Mouse (Mus musculus) heart, embryonic 15.5 days (tissue): ENCODE data around the gene Plekhj1. TPM values are rescaled to one million over a fixed set of nuclear protein-coding genes. Genes with fewer than 3 reads are reported as not detected.

Source experiments
- ATAC-seq: fragments of 200-750 bp; cut with Nextera tagmentation; replicated peaks from 2 replicates; pipeline ENCODE4 v1.8.0; 2017; ENCODE audit warnings: low read depth, moderate TSS enrichment; ENCODE audit not compliant: insufficient number of reproducible peaks, insufficient read depth, low FRiP score
- H3K27ac ChIP-seq: fragments of 300-500 bp; sonication (generic); 2 replicates; pipeline ENCODE4 v1.5.1; 2015; ENCODE audit warnings: mild to moderate bottlenecking, inconsistent platforms
- H3K27me3 ChIP-seq: fragments of 300-500 bp; sonication (generic); 2 replicates; pipeline ENCODE4 v1.6.1; 2015; ENCODE audit warnings: inconsistent platforms
- H3K36me3 ChIP-seq: fragments of 300-500 bp; sonication (generic); 2 replicates; pipeline ENCODE4 v1.6.1; 2015; ENCODE audit warnings: mild to moderate bottlenecking, inconsistent platforms
- H3K4me1 ChIP-seq: fragments of 300-500 bp; sonication (generic); replicated peaks from 2 replicates; pipeline ENCODE4 v1.6.1; 2015; ENCODE audit warnings: inconsistent platforms
- H3K4me2 ChIP-seq: fragments of 300-500 bp; sonication (generic); 2 replicates; pipeline ENCODE4 v1.6.1; 2015; ENCODE audit warnings: inconsistent platforms, mild to moderate bottlenecking, moderate library complexity
- H3K4me3 ChIP-seq: fragments of 300-500 bp; sonication (generic); 2 replicates; pipeline ENCODE4 v1.5.1; 2015; ENCODE audit warnings: mild to moderate bottlenecking, inconsistent platforms
- H3K9ac ChIP-seq: fragments of 300-500 bp; sonication (generic); 2 replicates; pipeline ENCODE4 v1.6.1; 2015; ENCODE audit warnings: mild to moderate bottlenecking, inconsistent platforms
- H3K9me3 ChIP-seq: fragments of 300-500 bp; sonication (generic); replicated peaks from 2 replicates; pipeline ENCODE4 v1.6.1; 2016; ENCODE audit warnings: inconsistent platforms
- WGBS: fragments of 180-500 bp; shearing (Covaris S2); methylation state at CpG from one replicate; pipeline ENCODE4 v1.1.7; 2015; ENCODE audit warnings: mixed read lengths; 5-methylcytosine and 5-hydroxymethylcytosine counted together
- polyA plus RNA-seq: library from polyadenylated mRNA; unstranded; fragments of >200 nt; fragmentation: Nextera tagmentation; extraction: Ambion mirVana; gene quantifications from 2 replicates; pipeline ENCODE4 v1.2.1, GENCODE M21; 2015

Plekhj1 gene
- polyA plus RNA-seq, 1 experiment from 2014 or later, result 65.2 TPM

GRCm38 (mm10) chr10:80812391-80813041 lies 14.1 kb upstream of the Plekhj1 start:
- H3K27ac ChIP-seq, result no peak overlapping the region
- H3K4me3 ChIP-seq, result no peak overlapping the region
- H3K9ac ChIP-seq, result no peak overlapping the region
- H3K4me2 ChIP-seq, result no peak overlapping the region
- ATAC-seq, result no peak
- H3K4me1 ChIP-seq, result peaks cover 35% of the 10 kb centered on the region
- H3K36me3 ChIP-seq, result no peaks in the 10 kb centered on the region
- H3K27me3 ChIP-seq, result peaks cover 5% of the 10 kb centered on the region; the same call in 1 of the 2 replicates
- no peaks in the 10 kb centered on the region for H3K9me3 ChIP-seq
- 29% methylated on average over 5 of the region's 5 CpGs for WGBS

DNA sequence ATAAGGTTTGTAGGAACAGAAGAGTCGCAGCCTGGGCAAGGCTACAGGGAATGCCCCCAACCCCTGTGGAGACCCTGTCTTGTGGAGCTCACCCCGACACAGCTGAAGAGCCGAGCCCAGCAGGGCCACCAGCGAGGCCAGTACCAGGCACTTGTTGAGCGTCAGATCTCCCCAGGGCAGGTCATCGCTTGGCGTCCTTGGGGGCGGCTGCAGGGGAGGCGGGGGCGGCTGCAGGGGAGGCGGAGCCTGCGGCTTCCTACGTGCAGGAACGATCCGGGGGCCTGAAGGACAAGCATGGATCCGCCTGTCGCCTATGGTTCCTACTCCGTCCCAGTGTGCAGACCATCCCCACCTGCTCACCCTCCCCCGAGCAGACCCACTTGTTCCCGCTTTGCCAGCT lies 11.7 kb upstream of the Plekhj1 start:
- Histone ChIP-seq H3K9ac (peak overlapping the region; percentile 25; the same call in 1 of the 2 replicates), H3K36me3 (no peaks in the 10 kb centered on the region), H3K9me3 (no peaks in the 10 kb centered on the region), H3K4me3 (peak overlapping the region; percentile 30), H3K27me3 (peaks cover 5% of the 10 kb centered on the region; the same call in 1 of the 2 replicates), H3K27ac (peak overlapping the region; percentile 8; the same call in 1 of the 2 replicates), H3K4me2 (peak overlapping the region; percentile 58), H3K4me1 (peaks cover 54% of the 10 kb centered on the region)
- 6% methylated on average over 20 of the region's 20 CpGs for WGBS
- 0 out of 2 replicates have a peak, but pooled peaks have one; percentile 10 for ATAC-seq

DNA sequence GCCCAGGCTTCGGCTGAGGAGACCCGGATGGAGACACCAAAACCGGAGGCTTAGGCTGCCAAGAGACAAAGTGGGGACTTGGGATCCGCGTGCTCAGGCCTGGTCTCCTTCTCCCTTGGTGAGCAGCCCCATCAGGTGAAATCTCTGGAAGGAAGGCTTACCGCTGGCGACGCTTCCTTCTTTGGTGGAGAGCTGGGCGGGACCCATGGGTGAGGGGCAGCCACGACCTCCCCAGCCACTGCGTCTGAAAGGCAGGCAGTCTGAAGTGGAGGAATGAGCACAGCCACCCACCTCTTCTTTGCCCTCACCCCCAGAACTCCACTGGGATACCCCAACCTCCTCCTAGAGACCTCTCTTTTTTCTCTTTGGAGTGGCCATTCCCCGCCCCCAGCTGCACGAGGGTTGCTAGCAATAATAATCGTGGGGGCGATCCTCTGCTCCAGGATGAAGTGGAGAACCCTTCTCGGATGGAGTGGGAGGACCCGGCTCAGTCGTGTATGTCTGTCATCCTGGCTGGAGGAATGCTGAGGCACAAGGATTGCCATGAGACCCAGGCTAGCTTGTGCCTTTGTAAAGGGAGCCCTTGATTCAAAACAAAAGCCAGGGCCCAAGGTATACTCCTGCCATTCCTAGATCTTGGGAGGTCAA lies 10.7 kb upstream of the Plekhj1 start:
- Histone ChIP-seq H3K9me3 (no peaks in the 10 kb centered on the region), H3K4me2 (peak overlapping the region; percentile 93), H3K4me3 (peak overlapping the region; percentile 32), H3K9ac (peak overlapping the region; percentile 53), H3K4me1 (peaks cover 63% of the 10 kb centered on the region), H3K27ac (peak overlapping the region; percentile 19; the same call in 1 of the 2 replicates), H3K27me3 (peaks cover 5% of the 10 kb centered on the region; the same call in 1 of the 2 replicates), H3K36me3 (peaks cover 5% of the 10 kb centered on the region)
- ATAC-seq, result no peak
- WGBS, result 9% methylated on average over 18 of the region's 18 CpGs

- Histone ChIP-seq H3K4me1 (peaks cover 63% of the 10 kb centered on the region), H3K9ac (peak overlapping the region; percentile 53), H3K27ac (peak overlapping the region; percentile 86; the same call in 1 of the 2 replicates), H3K27me3 (peaks cover 5% of the 10 kb centered on the region; the same call in 1 of the 2 replicates), H3K36me3 (peaks cover 13% of the 10 kb centered on the region), H3K4me2 (peak overlapping the region; percentile 93), H3K4me3 (peak overlapping the region; percentile 32), H3K9me3 (no peaks in the 10 kb centered on the region)
- ATAC-seq, result no peak
- 20% methylated on average over 40 of the region's 40 CpGs for WGBS
Measured at GRCm38 (mm10) chr10:80808099-80808984, 9.9 kb upstream of the Plekhj1 start.

DNA sequence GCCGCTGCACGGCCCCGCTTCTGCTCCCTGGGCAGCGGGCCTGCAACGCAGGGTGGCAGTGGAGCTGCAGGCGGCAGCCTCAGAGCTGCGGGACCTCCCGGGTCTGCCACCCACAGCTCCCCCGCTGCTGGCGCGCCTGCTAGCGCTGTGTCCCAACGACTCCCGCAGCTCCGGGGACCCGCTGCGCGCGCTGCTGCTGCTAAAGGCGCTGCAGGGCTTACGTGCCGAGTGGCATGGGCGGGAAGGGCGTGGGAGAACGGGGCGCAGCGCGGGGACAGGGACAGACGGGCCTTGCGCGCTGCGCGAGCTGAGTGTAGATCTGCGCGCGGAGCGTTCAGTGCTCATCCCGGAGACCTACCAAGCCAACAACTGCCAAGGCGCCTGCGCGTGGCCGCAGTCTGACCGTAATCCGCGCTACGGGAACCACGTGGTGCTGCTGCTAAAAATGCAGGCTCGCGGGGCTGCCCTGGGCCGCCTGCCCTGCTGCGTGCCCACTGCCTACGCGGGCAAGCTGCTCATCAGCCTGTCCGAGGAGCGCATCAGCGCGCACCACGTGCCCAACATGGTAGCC lies 8.7 kb upstream of the Plekhj1 start:
- peaks cover 56% of the 10 kb centered on the region for H3K4me1 ChIP-seq
- H3K36me3 ChIP-seq, result peaks cover 25% of the 10 kb centered on the region
- no peaks in the 10 kb centered on the region for H3K9me3 ChIP-seq
- peak overlapping the region; percentile 86 for H3K27ac ChIP-seq
- peak overlapping the region; percentile 54 for H3K4me3 ChIP-seq
- peak overlapping the region; percentile 60 for H3K9ac ChIP-seq
- H3K27me3 ChIP-seq, result peaks cover 5% of the 10 kb centered on the region; the same call in 1 of the 2 replicates
- WGBS, result 1% methylated on average over 58 of the region's 58 CpGs
- ATAC-seq, result peak; percentile 76
- H3K4me2 ChIP-seq, result peak overlapping the region; percentile 93

GRCm38 (mm10) chr10:80806341-80807056 lies 8.1 kb upstream of the Plekhj1 start:
- Histone ChIP-seq H3K9me3 (no peaks in the 10 kb centered on the region), H3K27ac (peak overlapping the region; percentile 86), H3K36me3 (peaks cover 31% of the 10 kb centered on the region), H3K4me2 (peak overlapping the region; percentile 93), H3K4me3 (peak overlapping the region; percentile 54), H3K27me3 (peaks cover 5% of the 10 kb centered on the region; the same call in 1 of the 2 replicates), H3K9ac (peak overlapping the region; percentile 60), H3K4me1 (peaks cover 55% of the 10 kb centered on the region)
- no peak for ATAC-seq
- WGBS, result 48% methylated on average over 34 of the region's 34 CpGs

- Histone ChIP-seq H3K9ac (no peak overlapping the region), H3K4me1 (peaks cover 58% of the 10 kb centered on the region), H3K27ac (no peak overlapping the region), H3K4me3 (no peak overlapping the region), H3K9me3 (no peaks in the 10 kb centered on the region), H3K4me2 (no peak overlapping the region), H3K27me3 (peaks cover 5% of the 10 kb centered on the region; the same call in 1 of the 2 replicates), H3K36me3 (peaks cover 36% of the 10 kb centered on the region)
- WGBS, result 20% methylated on average over 3 of the region's 3 CpGs
- ATAC-seq, result 0 out of 2 replicates have a peak, but pooled peaks have one; percentile 9
Measured at GRCm38 (mm10) chr10:80805925-80806324, 7.5 kb upstream of the Plekhj1 start.

DNA sequence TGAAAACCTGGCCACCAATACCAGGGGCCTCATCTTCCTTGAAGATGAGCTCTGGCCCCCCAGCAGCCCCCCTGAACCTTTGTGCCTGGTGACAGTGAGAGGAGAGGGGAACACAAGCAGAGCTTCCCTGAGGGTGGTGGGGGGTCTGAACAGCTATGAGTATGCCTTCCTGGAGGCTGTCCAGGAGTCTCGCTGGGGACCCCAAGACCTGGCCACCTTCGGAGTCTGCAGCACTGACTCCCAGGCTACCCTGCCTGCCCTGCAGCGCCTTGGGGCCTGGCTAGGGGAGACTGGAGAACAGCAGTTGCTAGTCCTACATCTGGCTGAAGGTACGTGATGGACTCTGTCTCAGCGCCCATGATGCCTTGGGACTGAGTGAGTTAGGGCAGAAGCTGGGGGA lies 6.9 kb upstream of the Plekhj1 start:
- no peak overlapping the region for H3K4me3 ChIP-seq
- H3K4me1 ChIP-seq, result peaks cover 62% of the 10 kb centered on the region
- peaks cover 36% of the 10 kb centered on the region for H3K36me3 ChIP-seq
- 0 out of 2 replicates have a peak overlapping the region, but pooled peaks have one; percentile 22 for H3K27ac ChIP-seq
- peak overlapping the region; percentile 11; the same call in 1 of the 2 replicates for H3K9ac ChIP-seq
- peaks cover 5% of the 10 kb centered on the region; the same call in 1 of the 2 replicates for H3K27me3 ChIP-seq
- no peak overlapping the region for H3K4me2 ChIP-seq
- H3K9me3 ChIP-seq, result no peaks in the 10 kb centered on the region
- no peak for ATAC-seq
- 79% methylated on average over 5 of the region's 5 CpGs for WGBS

DNA sequence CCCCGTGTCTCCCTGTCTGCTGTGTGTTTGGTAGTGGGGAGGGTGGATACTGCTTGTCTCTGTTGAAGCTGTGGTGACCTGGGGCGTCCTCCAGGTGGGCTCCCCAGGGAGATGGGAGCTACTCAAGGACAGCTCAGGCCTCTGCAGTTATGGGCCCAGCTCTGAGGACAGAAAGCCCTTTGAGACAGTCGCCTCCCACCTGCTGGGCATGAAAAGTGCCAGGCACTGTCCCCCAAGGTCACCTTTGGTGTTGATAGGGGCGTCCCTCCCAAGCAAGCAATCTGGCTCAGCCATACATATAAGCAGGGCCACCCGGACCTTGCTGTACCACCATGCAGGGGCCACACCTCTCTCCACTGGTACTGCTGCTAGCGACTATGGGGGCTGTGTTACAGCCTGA lies 6.5 kb upstream of the Plekhj1 start, which contains the start of gene Amh:
Gene Amh, plus strand, starts transcription at position 328 of the 400 bp plus-strand sequence.
- peaks cover 5% of the 10 kb centered on the region; the same call in 1 of the 2 replicates for H3K27me3 ChIP-seq
- peaks cover 62% of the 10 kb centered on the region for H3K4me1 ChIP-seq
- H3K4me2 ChIP-seq, result no peak within 1 kb of the TSS
- H3K36me3 ChIP-seq, result peaks cover 36% of the 10 kb centered on the region
- ATAC-seq, result no peak
- peak within 1 kb of the TSS; percentile 22; the same call in 1 of the 2 replicates for H3K27ac ChIP-seq
- 51% methylated on average over 6 of the region's 6 CpGs for WGBS
- peak within 1 kb of the TSS; percentile 11; the same call in 1 of the 2 replicates for H3K9ac ChIP-seq
- H3K4me3 ChIP-seq, result no peak within 1 kb of the TSS
- no peaks in the 10 kb centered on the region for H3K9me3 ChIP-seq

- peaks cover 64% of the 10 kb centered on the region for H3K4me1 ChIP-seq
- peaks cover 2% of the 10 kb centered on the region; the same call in 1 of the 2 replicates for H3K27me3 ChIP-seq
- 0 out of 2 replicates have a peak overlapping the region, but pooled peaks have one; percentile 22 for H3K27ac ChIP-seq
- H3K4me2 ChIP-seq, result no peak overlapping the region
- no peaks in the 10 kb centered on the region for H3K9me3 ChIP-seq
- peaks cover 36% of the 10 kb centered on the region for H3K36me3 ChIP-seq
- 97% methylated on average over 2 of the region's 2 CpGs for WGBS
- H3K9ac ChIP-seq, result no peak overlapping the region
- no peak overlapping the region for H3K4me3 ChIP-seq
- ATAC-seq, result no peak
Measured at GRCm38 (mm10) chr10:80804340-80804739, 5.9 kb upstream of the Plekhj1 start.
